Mouse (Mus musculus): ENCODE measurements around the gene Slc7a8.

Gene Slc7a8

DNA sequence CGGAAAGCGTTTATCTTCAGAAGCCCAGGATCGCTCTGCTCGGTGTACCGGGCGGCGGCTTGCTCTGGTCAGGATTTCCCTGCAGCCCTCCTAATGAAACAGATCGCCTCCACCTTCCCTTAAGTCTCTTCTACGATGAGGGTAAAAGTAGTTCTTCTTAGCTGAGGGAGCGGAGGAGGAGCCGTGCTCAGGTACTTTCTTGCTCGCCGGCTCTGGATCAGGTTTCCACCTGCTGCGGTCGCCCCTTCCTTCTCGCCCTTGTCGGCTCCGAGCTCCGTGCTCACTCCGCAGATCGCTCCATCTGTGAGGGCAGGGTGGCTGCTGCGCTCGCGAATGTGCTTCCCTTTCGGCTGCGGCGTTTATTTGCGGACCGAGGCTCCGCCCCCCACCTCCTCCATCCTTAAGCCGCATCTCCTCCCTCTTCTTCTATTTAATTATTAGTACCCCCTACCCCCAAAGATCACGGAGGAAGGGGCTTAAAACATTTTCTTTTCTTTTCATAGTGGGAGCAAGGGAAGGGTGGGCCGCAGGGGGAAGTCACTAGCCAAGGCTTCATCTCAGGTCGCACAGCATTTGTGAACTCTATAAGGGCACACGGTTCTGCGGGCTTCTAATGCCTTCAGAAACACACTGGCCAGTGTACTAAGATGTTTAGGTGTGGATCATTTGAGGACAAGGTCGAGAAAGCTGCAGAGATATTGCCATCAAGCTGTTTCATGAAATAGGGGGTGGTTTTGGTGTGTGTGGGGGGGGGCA, at the start of gene Slc7a8:
Gene Slc7a8, minus strand, starts transcription at position 337 of the 756 bp plus-strand sequence.
- DNase-seq (ENCODE audit: low spot score): peak; percentile 36

DNA sequence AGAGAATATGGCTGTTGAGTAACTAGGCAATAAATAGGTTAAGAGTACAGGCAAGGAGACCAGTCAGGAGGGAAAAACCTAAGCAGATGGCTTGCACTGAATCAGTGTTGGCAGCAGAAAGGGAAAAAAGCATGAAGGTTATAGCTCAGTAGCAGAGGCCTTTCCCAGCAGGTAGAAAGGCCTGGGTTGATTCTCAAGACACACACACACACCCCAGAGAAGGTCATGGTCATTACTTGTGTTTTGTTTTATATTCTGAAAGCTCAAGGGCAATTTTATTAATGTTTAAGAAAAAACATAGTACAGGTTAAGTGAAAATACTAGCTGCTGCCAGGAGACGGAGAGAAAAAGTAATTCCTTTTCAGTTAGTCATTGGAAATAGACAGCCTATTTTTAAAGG, 42.0 kb upstream of the Slc7a8 start:
- no peak for DNase-seq (ENCODE audit: low spot score)

- DNase-seq (ENCODE audit: low spot score): no peak
Observed at GRCm38 (mm10) chr14:54822301-54822700, 40.6 kb upstream of the Slc7a8 start.

GRCm38 (mm10) chr14:54817791-54818190, 36.0 kb upstream of the Slc7a8 start:
- DNase-seq (ENCODE audit: low spot score): peak; percentile 18

GRCm38 (mm10) chr14:54815737-54816136, 34.0 kb upstream of the Slc7a8 start:
- no peak for DNase-seq (ENCODE audit: low spot score)

GRCm38 (mm10) chr14:54813991-54814390, 32.2 kb upstream of the Slc7a8 start, which contains the start of gene Rnf212b:
TSS of gene Rnf212b (plus strand) at chr14:54814141.
- no peak for DNase-seq (ENCODE audit: low spot score)

DNA sequence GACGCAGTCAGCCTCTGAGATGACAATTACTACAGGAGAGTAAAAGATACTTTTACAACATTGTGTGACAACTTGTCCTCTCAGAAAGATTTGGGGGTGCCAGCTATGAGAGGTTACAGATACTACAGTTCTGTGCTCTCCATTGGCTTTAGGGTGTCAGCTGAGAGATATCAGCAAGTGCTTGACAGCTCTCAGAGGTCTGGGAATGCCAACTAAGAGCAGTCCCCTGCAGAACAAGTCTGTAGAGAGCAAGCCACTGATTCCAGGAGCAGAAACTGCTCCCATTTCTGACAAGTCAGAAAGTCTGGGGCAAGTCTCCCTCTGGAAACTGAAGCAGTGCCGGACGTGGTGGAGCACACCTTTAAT, 27.9 kb upstream of the Slc7a8 start:
- DNase-seq (ENCODE audit: low spot score): no peak

DNA sequence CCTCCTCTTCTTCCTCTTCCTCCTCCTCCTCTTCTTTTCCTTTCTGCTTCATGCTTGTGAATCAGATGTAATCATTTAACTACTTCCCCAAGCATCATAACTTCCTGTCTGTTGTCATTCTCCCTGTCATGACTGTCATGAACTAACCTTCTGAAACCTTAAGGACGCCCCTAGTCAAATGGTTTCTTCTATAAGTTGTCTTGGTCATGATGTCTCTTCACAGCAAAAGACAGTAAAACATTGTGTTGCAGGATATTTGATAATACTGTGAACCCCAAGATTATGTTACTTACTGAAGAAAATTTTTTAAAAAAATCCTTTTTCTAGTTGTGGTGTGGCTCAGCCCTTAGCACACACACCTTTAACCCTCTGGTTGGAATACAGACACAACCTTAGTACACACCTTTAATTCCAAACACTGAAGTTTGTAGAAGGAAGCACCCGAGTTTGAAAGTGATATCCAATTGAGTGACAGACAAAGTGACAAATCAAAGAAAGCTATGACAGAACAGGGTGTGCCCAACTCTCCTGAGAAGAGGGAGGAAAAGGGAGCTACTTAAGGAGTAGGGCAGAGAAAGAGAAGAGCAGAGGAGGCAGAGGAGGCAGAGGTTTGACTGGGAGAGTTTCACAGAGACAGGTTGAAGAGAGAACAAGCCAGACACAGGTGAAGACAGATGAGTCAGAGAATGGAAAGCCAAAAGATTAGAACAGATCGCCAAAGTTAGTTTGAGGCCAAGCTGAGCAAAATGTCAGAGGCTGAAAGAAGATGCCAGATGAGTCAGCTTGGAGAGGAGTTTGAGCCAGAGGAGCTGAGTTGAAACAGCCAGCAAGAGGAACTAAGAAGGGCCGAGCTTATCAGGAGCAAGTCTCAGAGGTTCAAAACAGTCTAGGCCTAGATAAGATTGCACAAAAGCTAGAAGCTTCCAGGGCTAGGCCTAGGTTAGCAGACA, 27.2 kb upstream of the Slc7a8 start:
- DNase-seq (ENCODE audit: low spot score): no peak

- no peak for DNase-seq (ENCODE audit: low spot score)
Observed at GRCm38 (mm10) chr14:54806124-54806523, 24.4 kb upstream of the Slc7a8 start.

- no peak for DNase-seq (ENCODE audit: low spot score)
Observed at GRCm38 (mm10) chr14:54802428-54802827, 20.7 kb upstream of the Slc7a8 start.

DNA sequence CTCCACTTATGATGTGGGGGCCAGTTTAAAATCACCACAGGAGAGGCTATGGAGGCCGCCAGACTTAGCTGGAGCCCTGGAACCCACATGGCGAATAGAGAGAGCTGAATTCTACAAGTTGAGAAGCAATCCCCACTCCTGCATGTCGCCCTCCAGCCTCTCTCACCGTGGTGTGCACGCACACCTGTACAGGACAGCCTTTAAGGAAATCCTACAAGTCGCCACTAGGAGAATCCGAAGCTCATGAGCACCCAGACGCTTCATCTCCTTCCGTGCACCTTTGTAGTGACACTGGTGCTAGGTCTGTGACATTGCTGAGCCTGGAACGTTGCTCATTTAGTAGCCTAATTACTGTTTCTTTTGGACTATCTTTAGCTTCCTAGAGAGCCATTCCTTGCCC, 17.9 kb upstream of the Slc7a8 start:
- DNase-seq (ENCODE audit: low spot score): no peak

DNA sequence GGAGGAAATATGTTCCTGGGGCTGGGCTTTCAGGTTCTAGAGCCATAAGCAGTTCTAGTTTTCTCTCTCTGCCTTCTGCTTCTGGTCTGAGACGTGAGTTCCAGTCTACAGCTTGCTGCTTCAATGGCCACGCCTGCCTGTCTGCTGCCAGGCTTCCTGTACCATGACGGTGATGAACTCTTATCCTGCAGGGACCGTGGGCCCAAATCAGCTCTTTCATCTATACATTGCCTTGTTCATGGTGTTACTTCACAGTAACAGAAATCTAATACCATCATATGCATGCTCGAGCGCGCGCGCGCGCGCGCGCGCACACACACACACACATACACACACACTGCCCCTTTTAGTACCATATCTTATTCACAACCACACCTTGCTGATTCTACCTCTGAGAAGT, 15.0 kb upstream of the Slc7a8 start:
- DNase-seq (ENCODE audit: low spot score): no peak

DNA sequence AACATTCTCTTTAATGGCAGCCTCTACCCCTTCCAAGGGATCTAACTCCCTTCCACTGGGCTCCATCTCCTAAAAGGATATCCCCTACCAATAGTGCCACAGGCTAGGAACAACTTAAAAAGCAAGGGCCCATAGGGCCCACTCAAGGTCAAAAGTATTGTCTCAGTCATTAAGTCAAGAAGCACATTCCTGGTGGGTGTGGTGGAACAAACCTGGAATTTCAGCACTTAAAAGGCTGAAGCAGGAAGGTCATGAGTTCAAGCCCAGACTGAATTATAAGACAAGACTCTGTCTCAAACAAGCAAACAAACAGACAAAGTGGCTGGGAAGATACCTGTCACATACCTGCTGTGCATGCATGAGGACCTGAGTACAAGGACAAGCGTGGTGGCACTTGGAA, 14.2 kb upstream of the Slc7a8 start:
- DNase-seq (ENCODE audit: low spot score): no peak

DNA sequence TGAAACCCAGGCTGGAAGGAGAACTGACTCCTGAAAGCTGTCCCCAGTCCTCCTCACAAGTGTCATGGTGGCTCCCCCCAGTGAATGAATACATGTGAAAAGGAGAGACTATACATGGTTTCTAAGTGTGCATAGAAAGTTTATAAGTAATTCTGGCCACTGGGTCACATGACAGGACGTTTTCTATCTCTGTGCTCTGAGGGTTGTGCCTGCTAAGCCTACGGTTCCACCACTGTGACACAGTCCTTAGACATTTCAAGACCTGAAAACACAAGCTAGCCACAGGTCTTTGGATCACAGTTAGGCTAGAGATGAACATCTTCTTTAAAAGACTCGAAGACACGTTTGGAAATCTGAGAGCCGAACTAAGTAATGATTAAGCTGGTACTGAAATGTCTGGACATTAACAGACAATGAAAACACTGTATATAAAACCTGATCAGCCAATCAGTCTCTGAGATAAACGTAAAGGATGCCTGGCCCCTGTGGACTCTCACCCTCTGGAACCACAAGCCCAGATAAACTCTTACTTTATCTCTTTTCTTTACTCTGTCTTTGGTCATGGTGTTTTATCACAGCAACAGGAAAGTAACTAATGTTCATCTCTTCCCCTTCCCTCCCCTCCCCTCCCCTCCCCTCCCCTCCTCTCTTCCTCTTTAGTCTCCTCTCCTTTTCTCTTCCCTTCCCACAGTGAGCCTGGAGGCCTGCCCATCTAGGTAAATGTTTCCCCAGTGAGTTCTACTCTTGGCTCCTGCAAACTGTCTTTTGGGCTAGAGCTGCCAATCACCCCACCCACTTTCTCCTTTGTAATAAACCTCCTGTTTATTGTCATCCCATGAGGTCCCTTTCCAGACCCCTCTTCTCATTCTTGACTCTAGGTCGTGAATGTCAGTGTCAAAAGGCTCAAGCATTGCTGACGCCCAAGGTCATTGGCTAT, 12.4 kb upstream of the Slc7a8 start:
- DNase-seq (ENCODE audit: low spot score): no peak

DNA sequence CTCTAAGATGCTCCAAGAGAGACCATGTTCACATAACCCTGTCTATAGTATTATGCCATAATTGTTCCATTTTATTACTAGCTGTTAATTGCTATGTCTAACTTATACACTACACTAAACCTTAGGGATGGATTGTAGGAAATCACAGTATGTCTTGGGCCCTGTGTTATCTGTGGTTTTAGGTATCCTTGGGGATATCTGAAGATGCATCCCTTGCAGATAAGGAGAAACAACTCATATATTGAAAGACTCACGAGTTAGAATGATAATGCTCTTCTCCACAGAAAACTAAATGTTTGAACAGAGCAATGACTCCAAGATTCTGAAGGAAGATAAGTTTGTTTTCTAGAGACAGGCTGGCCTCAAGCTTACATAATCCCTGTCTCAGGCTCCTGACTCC, 11.6 kb upstream of the Slc7a8 start:
- no peak for DNase-seq (ENCODE audit: low spot score)

GRCm38 (mm10) chr14:54792166-54792565, 10.4 kb upstream of the Slc7a8 start:
- DNase-seq (ENCODE audit: low spot score): no peak

DNA sequence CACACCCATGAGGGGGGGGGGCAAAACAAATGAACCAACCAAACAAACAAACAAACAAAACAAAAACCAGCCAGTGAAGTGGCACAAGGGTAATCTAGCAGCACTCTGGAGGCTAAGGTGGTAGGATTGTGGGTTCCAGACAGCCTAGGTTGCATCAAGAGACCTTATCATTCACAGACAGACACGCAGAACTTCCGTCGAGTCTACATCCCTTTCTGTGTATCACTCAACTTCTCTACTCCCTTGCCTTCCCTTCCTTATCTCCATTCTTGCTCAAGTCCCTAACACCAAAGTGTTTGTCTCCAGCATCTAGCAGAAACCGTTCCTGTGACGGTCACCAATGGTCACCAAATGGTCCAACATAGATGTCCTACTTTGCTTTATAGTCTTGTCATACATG, 6.5 kb upstream of the Slc7a8 start:
- DNase-seq (ENCODE audit: low spot score): no peak

- DNase-seq (ENCODE audit: low spot score): no peak
Observed at GRCm38 (mm10) chr14:54787226-54787625, 5.5 kb upstream of the Slc7a8 start.

- peak; percentile 22 for DNase-seq (ENCODE audit: low spot score)
Observed at GRCm38 (mm10) chr14:54786489-54786888, 4.7 kb upstream of the Slc7a8 start.

- DNase-seq (ENCODE audit: low spot score): peak; percentile 67
Observed at GRCm38 (mm10) chr14:54785898-54786297, 4.2 kb upstream of the Slc7a8 start.

DNA sequence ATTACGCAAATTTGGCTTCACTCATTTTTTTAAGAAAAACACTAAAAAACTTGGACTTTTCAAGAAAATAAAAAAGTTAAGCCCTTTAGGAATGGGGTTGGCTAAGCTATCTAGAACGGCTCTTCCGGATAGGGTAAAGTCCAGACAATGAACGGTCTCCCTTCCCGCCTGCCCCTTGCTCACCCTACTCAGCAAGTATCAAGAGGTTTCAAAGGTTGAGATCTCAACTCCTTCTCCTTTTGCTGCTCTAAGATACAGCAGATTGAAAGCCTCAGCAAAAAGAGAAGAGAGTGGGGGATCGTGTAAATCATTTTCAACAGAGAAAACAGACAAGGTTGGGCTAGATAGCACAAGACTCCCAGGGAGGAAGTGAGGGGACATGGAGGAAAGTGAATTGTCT, 1.2 kb upstream of the Slc7a8 start:
- no peak for DNase-seq (ENCODE audit: low spot score)
